Mouse (Mus musculus): ENCODE measurements around the gene Usp47. TPM values are rescaled to one million over a fixed set of nuclear protein-coding genes. Genes with fewer than 3 reads are reported as not detected.
A peak's percentile ranks its signal among the peaks of the same experiment; 100 is the strongest.

The Usp47 gene
- polyA plus RNA-seq, 1 experiment from 2014 or later = 87.2 TPM

DNA sequence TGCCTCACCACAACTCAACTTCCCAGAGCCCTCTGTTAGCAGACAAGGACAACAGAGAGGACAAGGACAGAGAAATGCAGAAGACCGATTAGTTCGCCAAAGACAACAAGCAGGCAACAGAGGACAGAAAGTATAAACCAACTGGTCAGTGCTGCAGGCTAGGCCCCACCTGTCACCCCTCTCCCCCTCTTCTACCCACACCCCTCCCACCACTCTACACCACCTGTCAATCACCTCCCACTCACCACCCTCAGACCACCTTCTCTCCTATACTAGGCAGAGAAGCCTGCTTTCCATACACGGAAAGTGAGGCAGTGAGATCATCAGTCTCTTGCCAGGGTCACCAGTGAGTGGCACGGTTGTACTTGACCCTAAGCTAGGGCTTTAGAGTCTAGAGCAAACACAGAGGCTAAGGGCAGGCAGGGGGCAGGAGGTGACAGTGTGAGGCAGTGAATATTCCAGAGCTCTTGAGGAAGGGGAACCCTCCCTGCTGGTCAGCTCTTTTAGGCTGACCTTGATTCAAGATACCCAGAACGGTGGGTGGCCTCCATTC is 103.9 kb downstream of the Usp47 start:
- ATAC-seq = no peak
- Histone ChIP-seq H3K27ac (no peak overlapping the region), H3K9ac (replicated peaks) (no peak overlapping the region), H3K4me2 (replicated peaks) (no peak overlapping the region), H3K4me1 (replicated peaks) (no peaks in the 10 kb centered on the region), H3K36me3 (no peaks in the 10 kb centered on the region), H3K9me3 (no peaks in the 10 kb centered on the region), H3K27me3 (no peaks in the 10 kb centered on the region), H3K4me3 (replicated peaks) (no peak overlapping the region)
- 77% methylated on average over 5 of the region's 5 CpGs for WGBS

DNA sequence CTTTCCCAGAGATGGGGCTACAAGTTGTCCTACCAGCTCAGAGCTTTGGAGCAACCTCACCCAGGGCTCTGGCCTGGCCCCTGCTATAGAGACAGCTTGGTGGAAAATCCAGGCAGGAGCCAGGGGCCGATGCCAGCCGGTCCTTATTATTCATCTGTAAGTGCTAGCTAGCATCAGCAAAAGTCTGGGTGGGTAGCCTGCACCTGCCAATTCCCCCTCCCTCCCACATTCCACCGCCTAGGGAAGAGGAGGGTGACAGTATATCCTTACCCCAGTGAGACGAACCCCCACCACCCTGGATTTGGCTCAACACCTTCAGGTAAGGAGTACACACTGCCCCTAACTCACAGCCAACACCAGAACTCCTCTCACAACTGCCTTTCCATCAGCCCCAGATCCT is 104.7 kb downstream of the Usp47 start:
- H3K9me3 ChIP-seq = no peaks in the 10 kb centered on the region
- H3K4me3 ChIP-seq (replicated peaks) = no peak overlapping the region
- no peaks in the 10 kb centered on the region for H3K27me3 ChIP-seq
- ATAC-seq = no peak
- no peak overlapping the region for H3K27ac ChIP-seq
- H3K4me1 ChIP-seq (replicated peaks) = no peaks in the 10 kb centered on the region
- no peak overlapping the region for H3K4me2 ChIP-seq (replicated peaks)
- 96% methylated on average over 4 of the region's 4 CpGs for WGBS
- H3K36me3 ChIP-seq = no peaks in the 10 kb centered on the region
- no peak overlapping the region for H3K9ac ChIP-seq (replicated peaks)

DNA sequence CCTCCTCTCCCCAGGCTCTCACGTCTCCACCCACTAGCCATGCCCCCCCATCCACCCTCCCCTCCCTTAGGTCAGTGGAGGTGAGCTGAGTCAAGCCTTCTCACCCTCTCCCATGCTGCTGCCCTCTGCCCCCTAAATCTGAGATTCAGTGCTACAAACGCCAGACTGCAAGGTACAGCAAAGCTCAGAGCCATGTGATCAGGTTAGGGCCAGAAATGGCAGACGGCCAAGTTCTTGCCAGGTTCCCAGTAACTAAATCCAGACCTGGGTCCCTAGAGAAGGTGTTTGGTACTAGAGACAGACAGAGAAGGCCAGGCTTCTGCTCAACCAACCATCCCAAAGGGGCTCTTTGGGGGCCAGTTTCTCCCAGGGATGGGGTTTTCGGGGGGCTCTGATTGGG is 105.5 kb downstream of the Usp47 start:
- no peak overlapping the region for H3K4me2 ChIP-seq (replicated peaks)
- H3K27ac ChIP-seq = no peak overlapping the region
- WGBS = 81% methylated on average over 4 of the region's 4 CpGs
- H3K27me3 ChIP-seq = no peaks in the 10 kb centered on the region
- ATAC-seq = no peak
- H3K36me3 ChIP-seq = no peaks in the 10 kb centered on the region
- H3K4me1 ChIP-seq (replicated peaks) = no peaks in the 10 kb centered on the region
- H3K9me3 ChIP-seq = no peaks in the 10 kb centered on the region
- no peak overlapping the region for H3K9ac ChIP-seq (replicated peaks)
- H3K4me3 ChIP-seq (replicated peaks) = no peak overlapping the region

DNA sequence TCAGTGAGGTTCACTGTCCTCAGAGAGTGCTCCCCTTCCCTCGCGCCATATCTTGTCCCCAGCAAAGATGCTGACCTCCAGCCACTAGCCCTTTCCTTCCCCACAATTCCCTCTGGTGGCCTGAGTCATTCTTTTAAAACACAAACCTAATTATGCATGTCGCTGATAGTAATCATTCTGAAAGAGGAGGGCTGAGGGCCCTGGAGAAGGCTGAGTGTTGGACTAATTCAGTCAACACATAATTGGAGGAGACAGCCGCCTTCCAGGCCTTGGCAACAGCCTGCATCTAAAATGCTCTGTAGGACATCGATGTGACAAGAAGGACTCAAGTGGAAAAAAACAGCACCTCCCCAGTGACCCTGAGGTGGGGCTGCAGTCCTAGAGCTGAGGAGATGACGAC is 106.5 kb downstream of the Usp47 start:
- no peaks in the 10 kb centered on the region for H3K9me3 ChIP-seq
- H3K4me2 ChIP-seq (replicated peaks) = no peak overlapping the region
- ATAC-seq = no peak
- WGBS = 71% methylated on average over 6 of the region's 6 CpGs
- no peaks in the 10 kb centered on the region for H3K27me3 ChIP-seq
- no peaks in the 10 kb centered on the region for H3K4me1 ChIP-seq (replicated peaks)
- no peak overlapping the region for H3K4me3 ChIP-seq (replicated peaks)
- no peak overlapping the region for H3K9ac ChIP-seq (replicated peaks)
- no peak overlapping the region for H3K27ac ChIP-seq
- no peaks in the 10 kb centered on the region for H3K36me3 ChIP-seq

DNA sequence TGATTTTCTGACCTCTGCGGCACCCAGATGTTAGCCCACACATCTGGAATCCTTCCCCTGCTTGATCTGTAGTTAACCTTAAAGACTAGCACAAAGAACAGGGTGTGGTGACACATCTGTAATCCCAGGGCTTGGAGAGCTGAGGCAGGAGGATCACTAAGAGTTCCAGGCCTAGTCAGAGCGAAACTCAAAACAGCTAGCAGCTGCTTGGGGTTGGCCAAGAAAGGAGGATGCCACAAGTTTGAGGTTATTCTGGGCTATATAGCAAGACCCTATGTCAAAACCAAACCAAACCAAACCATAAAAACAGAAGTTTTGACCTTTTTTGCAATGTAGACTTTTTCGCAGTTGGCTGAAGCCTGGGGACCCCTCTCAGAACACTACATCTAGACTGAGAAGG is 107.4 kb downstream of the Usp47 start:
- Histone ChIP-seq H3K36me3 (no peaks in the 10 kb centered on the region), H3K27ac (no peak overlapping the region), H3K4me2 (replicated peaks) (no peak overlapping the region), H3K4me1 (replicated peaks) (no peaks in the 10 kb centered on the region), H3K4me3 (replicated peaks) (no peak overlapping the region), H3K9me3 (no peaks in the 10 kb centered on the region), H3K9ac (replicated peaks) (no peak overlapping the region), H3K27me3 (no peaks in the 10 kb centered on the region)
- ATAC-seq = no peak
- 95% methylated on average over 3 of the region's 3 CpGs for WGBS

DNA sequence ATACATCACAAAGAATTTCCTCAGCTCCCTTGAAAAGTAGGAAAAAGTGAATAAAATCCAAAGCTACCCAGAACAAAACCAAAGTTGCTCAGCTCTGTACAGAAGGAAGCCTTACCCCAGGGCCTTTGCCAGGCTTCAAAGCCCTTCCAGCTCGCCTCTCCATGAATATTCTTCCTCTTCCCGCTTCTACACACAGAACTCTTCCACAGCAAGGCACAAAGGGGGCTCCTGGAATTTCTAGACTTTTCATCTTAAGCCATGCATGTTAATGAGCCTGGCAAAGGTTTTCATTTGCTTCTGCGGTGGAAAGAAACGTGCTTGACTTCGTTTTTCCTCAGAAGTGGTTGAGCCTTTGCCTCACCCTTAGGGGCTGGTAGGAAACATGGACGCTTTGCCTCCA is 108.7 kb downstream of the Usp47 start:
- H3K4me2 ChIP-seq (replicated peaks) = no peak overlapping the region
- no peak overlapping the region for H3K4me3 ChIP-seq (replicated peaks)
- H3K27ac ChIP-seq = 0 out of 2 replicates have a peak overlapping the region, but pooled peaks have one; percentile 8
- H3K9ac ChIP-seq (replicated peaks) = no peak overlapping the region
- no peaks in the 10 kb centered on the region for H3K4me1 ChIP-seq (replicated peaks)
- H3K9me3 ChIP-seq = no peaks in the 10 kb centered on the region
- H3K27me3 ChIP-seq = no peaks in the 10 kb centered on the region
- no peak for ATAC-seq
- WGBS = 43% methylated on average over 6 of the region's 6 CpGs
- H3K36me3 ChIP-seq = no peaks in the 10 kb centered on the region

DNA sequence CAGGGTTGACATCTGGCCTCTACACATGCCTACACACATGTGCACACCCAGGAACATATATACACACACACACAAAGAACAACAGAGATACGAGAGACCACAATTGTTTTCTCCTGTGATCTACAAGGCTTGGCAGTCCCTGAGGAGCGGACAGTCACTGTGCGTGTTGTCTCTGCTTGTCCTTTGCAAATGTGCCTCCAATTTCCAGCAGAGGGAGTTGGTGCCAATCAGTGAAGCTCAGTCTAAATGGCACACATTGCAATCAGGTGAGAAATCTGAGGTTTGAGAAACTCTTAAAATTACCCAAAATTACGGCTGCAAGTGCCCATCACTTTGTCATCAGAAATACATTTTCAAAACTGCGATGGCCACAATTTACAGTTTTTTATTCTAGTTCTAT is 110.0 kb downstream of the Usp47 start:
- H3K9ac ChIP-seq (replicated peaks) = no peak overlapping the region
- no peaks in the 10 kb centered on the region for H3K27me3 ChIP-seq
- no peak overlapping the region for H3K27ac ChIP-seq
- no peaks in the 10 kb centered on the region for H3K9me3 ChIP-seq
- H3K36me3 ChIP-seq = no peaks in the 10 kb centered on the region
- no peak for ATAC-seq
- H3K4me2 ChIP-seq (replicated peaks) = no peak overlapping the region
- WGBS = 88% methylated on average over 5 of the region's 5 CpGs
- H3K4me3 ChIP-seq (replicated peaks) = no peak overlapping the region
- H3K4me1 ChIP-seq (replicated peaks) = no peaks in the 10 kb centered on the region

DNA sequence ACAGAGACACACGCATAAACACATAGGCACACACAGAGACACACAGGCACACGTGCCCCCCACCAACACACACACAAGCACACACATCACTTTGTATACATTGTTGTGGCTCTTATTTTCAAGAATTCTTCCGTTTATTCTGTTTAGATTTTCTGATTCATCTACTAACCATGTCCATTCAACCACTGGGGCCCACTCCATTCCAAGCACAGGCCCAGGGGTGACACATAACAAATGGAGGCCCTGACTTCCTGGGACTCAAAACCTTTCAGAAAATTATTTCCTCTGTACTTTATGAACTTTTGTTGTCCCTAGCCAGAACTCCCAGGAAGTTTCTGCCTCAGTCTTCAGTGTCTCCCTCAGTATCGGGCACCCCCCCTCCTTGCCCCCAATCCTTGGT is 111.9 kb downstream of the Usp47 start:
- no peaks in the 10 kb centered on the region for H3K4me1 ChIP-seq (replicated peaks)
- 94% methylated on average over 4 of the region's 4 CpGs for WGBS
- ATAC-seq = no peak

DNA sequence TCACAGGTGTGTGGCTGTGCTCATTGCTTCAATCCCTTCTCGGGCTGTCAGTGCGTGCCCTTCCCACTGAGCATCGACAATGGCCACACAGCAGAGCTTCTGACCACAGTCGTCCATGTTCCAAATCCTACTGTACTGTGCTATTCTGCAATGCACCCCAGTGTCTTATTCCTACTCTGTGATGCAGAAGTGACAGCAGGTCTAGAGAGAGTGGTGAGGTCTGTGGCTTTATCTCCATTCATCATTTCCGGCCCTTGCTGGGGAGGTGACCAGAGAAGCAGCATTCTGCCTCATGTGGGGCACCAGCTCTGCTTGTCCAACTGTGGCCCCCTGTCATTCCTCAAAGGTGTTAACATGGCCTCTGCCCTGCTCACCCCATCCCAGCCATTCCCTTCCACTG is 113.2 kb downstream of the Usp47 start:
- 75% methylated on average over 5 of the region's 5 CpGs for WGBS
- H3K4me1 ChIP-seq (replicated peaks) = no peaks in the 10 kb centered on the region

More for the DNA sequence above, 111.9 kb downstream of the Usp47 start:
- Histone ChIP-seq H3K4me2 (replicated peaks) (no peak overlapping the region), H3K27ac (no peak overlapping the region), H3K9me3 (no peaks in the 10 kb centered on the region), H3K36me3 (no peaks in the 10 kb centered on the region), H3K27me3 (no peaks in the 10 kb centered on the region), H3K4me3 (replicated peaks) (no peak overlapping the region), H3K9ac (replicated peaks) (no peak overlapping the region)

DNA sequence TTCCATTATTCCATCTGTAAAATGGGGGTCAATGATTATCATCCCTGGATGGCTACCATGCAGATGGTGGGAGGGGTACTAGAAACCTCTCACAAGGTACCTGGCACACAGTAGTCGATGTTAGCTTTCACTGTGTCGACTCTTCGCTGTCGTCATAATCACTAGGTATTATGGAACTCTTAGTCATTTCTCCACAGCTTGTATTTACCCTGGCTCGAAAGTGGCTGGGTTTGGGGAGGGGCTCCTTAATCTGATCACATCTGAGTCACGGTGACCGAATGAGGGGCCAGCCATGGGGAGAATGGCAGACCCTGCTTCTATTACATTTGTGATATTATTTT is 114.8 kb downstream of the Usp47 start:
- whole genome bisulfite sequencing = 75% methylated on average over 7 of the region's 7 CpGs
- Histone ChIP-seq H3K4me3 (replicated peaks) (no peak overlapping the region), H3K36me3 (no peaks in the 10 kb centered on the region), H3K9me3 (no peaks in the 10 kb centered on the region), H3K9ac (replicated peaks) (no peak overlapping the region), H3K27me3 (no peaks in the 10 kb centered on the region), H3K4me2 (replicated peaks) (no peak overlapping the region), H3K4me1 (replicated peaks) (peaks cover 5% of the 10 kb centered on the region), H3K27ac (no peak overlapping the region)
- ATAC-seq = no peak

More for the DNA sequence above, 113.2 kb downstream of the Usp47 start:
- H3K4me3 ChIP-seq (replicated peaks) = no peak overlapping the region
- no peak overlapping the region for H3K4me2 ChIP-seq (replicated peaks)
- H3K9ac ChIP-seq (replicated peaks) = no peak overlapping the region
- no peaks in the 10 kb centered on the region for H3K9me3 ChIP-seq
- no peak for ATAC-seq
- H3K27ac ChIP-seq = no peak overlapping the region
- H3K36me3 ChIP-seq = no peaks in the 10 kb centered on the region
- no peaks in the 10 kb centered on the region for H3K27me3 ChIP-seq

DNA sequence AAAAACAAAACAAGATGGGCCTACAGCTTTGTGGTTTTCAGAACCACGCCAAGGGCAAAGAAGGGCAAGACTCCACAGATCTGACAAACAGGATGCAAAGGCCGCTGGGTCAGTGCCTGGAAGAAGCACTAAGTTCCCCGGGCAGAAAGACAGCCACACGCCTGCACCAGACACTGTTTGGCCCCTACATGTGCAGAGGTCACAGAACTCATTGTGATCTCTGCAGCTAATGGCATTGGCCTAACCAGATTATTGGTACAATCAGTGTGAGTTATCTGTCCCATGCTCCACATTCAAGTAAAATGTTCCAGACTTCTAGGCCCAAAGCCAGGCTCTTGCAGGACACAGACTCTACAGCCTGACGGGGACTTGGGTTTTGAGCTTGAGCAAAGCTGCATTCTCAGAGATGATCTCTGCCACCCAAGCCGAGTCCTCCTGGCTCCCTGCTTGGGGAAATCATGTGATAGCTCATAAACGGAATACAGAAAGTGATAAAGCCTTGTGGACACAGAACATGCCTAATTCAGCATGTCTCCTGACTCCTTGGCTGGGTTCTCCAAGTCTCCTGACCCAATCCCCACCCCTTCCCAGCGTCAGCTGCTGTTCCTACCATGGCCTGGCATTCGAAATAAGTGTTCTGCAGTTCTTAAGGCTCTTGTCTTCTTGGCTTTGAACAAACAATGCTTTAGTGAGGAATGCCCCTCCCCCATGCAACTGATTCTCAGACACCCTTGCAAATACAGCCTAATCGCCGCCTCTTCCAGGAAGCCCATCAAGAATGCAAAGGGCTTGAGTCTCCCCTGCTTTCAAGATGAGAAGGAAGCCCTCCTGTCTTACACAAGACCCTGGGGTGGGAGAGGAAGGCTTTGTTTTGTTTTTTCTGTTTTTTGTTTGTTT is 115.5 kb downstream of the Usp47 start:
- H3K27ac ChIP-seq = no peak overlapping the region
- no peak overlapping the region for H3K4me3 ChIP-seq (replicated peaks)
- no peak overlapping the region for H3K9ac ChIP-seq (replicated peaks)
- H3K4me2 ChIP-seq (replicated peaks) = no peak overlapping the region
- H3K4me1 ChIP-seq (replicated peaks) = peaks cover 8% of the 10 kb centered on the region
- no peaks in the 10 kb centered on the region for H3K27me3 ChIP-seq
- WGBS = 78% methylated on average over 11 of the region's 11 CpGs
- H3K36me3 ChIP-seq = no peaks in the 10 kb centered on the region
- no peak for ATAC-seq
- no peaks in the 10 kb centered on the region for H3K9me3 ChIP-seq

DNA sequence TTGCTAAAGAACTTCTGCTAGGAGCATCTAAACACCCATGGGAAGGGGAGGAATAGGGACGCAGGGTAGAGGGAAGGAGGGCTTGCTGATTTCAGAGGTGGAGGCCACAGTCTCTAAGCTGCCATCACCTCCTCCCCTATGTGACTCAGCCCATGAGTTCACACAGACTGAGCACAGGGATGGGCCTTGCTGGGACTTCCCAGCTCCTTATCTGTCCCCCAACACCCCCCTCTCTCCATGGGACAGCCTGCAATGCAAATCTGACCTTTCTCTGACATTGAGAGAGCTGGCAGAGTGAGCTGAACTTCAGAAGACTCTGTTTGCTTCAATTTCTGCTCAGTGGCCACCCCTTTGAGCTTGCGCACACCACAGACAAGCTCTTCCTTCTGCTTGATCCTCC is 117.4 kb downstream of the Usp47 start:
- Histone ChIP-seq H3K27me3 (no peaks in the 10 kb centered on the region), H3K27ac (no peak overlapping the region), H3K4me3 (replicated peaks) (no peak overlapping the region), H3K4me2 (replicated peaks) (no peak overlapping the region), H3K9me3 (no peaks in the 10 kb centered on the region), H3K9ac (replicated peaks) (no peak overlapping the region), H3K36me3 (no peaks in the 10 kb centered on the region), H3K4me1 (replicated peaks) (peaks cover 16% of the 10 kb centered on the region)
- ATAC-seq = no peak
- 89% methylated on average over 2 of the region's 2 CpGs for WGBS

DNA sequence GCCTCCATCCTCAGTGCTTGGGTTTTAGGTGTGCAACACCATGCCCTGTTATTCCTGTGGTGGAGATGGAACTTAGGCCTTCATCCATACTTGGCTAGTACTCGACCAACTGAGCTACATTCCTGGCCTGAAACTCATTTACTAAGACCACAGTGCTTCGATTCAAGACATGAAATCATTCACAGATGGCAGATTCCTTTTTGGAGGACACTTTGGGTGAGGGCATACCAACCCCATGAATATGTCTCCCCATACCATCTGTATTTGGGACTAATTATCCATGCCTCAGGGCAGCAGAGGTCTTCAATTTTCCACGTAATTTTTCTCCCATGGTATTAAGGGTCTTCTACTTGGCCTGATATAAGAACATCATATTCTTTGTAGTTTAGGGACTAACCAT is 119.3 kb downstream of the Usp47 start:
- Histone ChIP-seq H3K4me3 (replicated peaks) (no peak overlapping the region), H3K9ac (replicated peaks) (no peak overlapping the region), H3K9me3 (no peaks in the 10 kb centered on the region), H3K27ac (no peak overlapping the region), H3K27me3 (no peaks in the 10 kb centered on the region), H3K36me3 (no peaks in the 10 kb centered on the region), H3K4me1 (replicated peaks) (peaks cover 16% of the 10 kb centered on the region), H3K4me2 (replicated peaks) (no peak overlapping the region)
- WGBS = 77% methylated on average over 3 of the region's 3 CpGs
- ATAC-seq = no peak

Data from midbrain, embryonic 13.5 days (tissue).